Mouse (Mus musculus): ENCODE results near the gene Gm20388. TPM values are rescaled to one million over a fixed set of nuclear protein-coding genes. Genes with fewer than 3 reads are reported as not detected.

Gm20388 gene
- polyA plus RNA-seq, 1 experiment, result 0.36 TPM

DNA sequence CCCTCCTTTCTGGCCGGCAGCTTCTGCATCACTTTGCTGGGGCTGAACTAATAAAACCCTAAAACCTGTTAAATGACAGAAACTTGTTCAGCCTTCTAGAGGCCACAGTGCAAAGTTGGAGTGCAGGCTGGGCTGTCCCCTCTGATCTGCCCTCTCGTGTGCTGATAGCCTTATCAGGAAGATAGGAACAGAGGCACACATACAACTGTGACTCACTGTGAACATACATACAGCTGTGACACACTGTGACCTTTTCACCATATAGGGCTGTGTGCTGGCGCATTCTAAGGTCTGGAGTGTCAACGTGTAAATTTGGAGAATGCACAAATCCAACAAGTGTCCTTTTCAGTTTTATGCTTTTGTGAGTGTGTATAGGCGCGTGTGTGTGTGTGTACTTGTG is 543.8 kb downstream of the Gm20388 start:
- H3K4me1 ChIP-seq (ENCODE audit: control insufficient read depth), result peaks cover 83% of the 10 kb centered on the region

DNA sequence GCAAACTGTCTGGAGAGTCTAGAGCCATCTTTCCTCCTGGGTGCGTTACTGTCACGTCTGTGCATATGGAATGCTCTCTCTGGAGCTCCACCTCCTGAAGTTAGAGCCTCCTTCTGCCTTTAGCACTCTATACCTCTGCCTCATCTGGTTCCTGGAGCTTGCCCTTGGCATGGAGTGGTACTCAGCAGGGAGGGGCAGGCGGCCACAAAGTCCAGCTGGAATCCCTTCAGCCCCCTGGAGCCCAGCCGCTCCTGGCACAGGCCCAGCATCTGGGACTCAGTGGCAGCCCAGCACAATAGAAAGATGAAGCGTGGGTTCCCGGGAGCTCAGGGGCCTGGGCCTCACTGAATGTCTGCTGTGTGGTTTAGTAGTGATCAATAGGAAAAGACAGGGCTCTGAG is 549.7 kb downstream of the Gm20388 start:
- Histone ChIP-seq H3K9me3 (ENCODE audit: control insufficient read depth, low read length) (peaks cover 6% of the 10 kb centered on the region; the same call in 1 of the 2 replicates), H3K36me3 (ENCODE audit: control insufficient read depth) (no peaks in the 10 kb centered on the region; the same call in 1 of the 2 replicates), H3K4me1 (ENCODE audit: control insufficient read depth) (peaks cover 73% of the 10 kb centered on the region), H3K27me3 (ENCODE audit: control insufficient read depth) (peaks cover 63% of the 10 kb centered on the region), H3K4me3 (replicated peaks) (no peak overlapping the region)
- TF ChIP-seq TAL1 (IDR thresholded peaks at IDR 0.05; ENCODE audit: low read length) (no peak), GATA1 (IDR thresholded peaks at IDR 0.05; ENCODE audit: low read length) (no peak)

More for the DNA sequence above, 543.8 kb downstream of the Gm20388 start:
- Histone ChIP-seq H3K9me3 (ENCODE audit: control insufficient read depth, low read length) (peaks cover 5% of the 10 kb centered on the region), H3K4me3 (replicated peaks) (no peak overlapping the region), H3K27me3 (ENCODE audit: control insufficient read depth) (peaks cover 22% of the 10 kb centered on the region), H3K36me3 (ENCODE audit: control insufficient read depth) (peaks cover 3% of the 10 kb centered on the region)
- TF ChIP-seq GATA1 (IDR thresholded peaks at IDR 0.05; ENCODE audit: low read length) (no peak), TAL1 (IDR thresholded peaks at IDR 0.05; ENCODE audit: low read length) (no peak)

DNA sequence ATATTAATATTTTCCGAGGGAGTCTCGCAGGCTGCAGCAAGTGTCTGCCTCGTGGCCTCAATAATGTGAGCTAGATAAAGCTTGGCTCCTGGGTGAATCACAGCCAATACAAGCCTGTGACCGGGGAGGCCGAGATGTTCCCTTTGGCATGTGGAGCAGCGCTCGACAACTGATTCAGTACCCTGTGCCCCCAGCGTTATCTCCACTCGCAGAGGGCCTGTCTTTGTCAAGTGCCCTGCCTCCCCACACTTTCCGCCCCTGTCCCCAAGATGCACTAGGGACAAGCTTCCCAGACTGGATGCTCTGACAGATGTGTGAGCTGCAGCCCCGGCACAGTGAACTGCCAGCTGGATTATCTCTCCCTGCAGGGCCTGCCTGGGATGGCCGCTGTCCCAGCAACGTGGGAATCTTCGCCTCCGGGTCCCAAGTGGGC is 551.5 kb downstream of the Gm20388 start:
- Histone ChIP-seq H3K4me3 (replicated peaks) (no peak overlapping the region), H3K27me3 (ENCODE audit: control insufficient read depth) (peaks cover 79% of the 10 kb centered on the region), H3K36me3 (ENCODE audit: control insufficient read depth) (no peaks in the 10 kb centered on the region), H3K9me3 (ENCODE audit: control insufficient read depth, low read length) (peaks cover 6% of the 10 kb centered on the region; the same call in 1 of the 2 replicates), H3K4me1 (ENCODE audit: control insufficient read depth) (peaks cover 64% of the 10 kb centered on the region)
- no peak for TF ChIP-seq GATA1 (IDR thresholded peaks at IDR 0.05; ENCODE audit: low read length)
- no peak for TF ChIP-seq TAL1 (IDR thresholded peaks at IDR 0.05; ENCODE audit: low read length)

DNA sequence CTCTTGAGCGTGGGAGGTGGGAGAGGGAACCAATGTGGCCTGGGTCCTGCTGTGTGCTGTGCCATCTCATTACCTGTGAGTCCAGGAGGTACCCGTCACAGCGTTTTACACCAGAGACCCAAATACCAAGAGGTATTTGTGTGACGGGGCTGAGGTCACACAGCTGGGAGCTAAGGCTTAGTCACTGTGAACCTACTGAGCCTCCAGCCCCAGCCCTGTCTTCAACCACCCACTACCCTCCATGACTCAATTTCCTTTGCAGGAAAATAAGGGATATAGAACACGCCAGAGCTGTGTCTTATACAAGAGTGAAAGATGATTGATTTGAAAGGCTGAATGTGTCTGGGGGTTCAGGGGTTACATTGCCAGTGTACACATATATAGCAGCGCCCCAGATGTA is 552.0 kb downstream of the Gm20388 start:
- Histone ChIP-seq H3K9me3 (ENCODE audit: control insufficient read depth, low read length) (peaks cover 6% of the 10 kb centered on the region; the same call in 1 of the 2 replicates), H3K4me1 (ENCODE audit: control insufficient read depth) (peaks cover 61% of the 10 kb centered on the region), H3K4me3 (replicated peaks) (no peak overlapping the region), H3K36me3 (ENCODE audit: control insufficient read depth) (no peaks in the 10 kb centered on the region), H3K27me3 (ENCODE audit: control insufficient read depth) (peaks cover 84% of the 10 kb centered on the region)
- TF ChIP-seq TAL1 (IDR thresholded peaks at IDR 0.05; ENCODE audit: low read length) (no peak), GATA1 (IDR thresholded peaks at IDR 0.05; ENCODE audit: low read length) (no peak)

DNA sequence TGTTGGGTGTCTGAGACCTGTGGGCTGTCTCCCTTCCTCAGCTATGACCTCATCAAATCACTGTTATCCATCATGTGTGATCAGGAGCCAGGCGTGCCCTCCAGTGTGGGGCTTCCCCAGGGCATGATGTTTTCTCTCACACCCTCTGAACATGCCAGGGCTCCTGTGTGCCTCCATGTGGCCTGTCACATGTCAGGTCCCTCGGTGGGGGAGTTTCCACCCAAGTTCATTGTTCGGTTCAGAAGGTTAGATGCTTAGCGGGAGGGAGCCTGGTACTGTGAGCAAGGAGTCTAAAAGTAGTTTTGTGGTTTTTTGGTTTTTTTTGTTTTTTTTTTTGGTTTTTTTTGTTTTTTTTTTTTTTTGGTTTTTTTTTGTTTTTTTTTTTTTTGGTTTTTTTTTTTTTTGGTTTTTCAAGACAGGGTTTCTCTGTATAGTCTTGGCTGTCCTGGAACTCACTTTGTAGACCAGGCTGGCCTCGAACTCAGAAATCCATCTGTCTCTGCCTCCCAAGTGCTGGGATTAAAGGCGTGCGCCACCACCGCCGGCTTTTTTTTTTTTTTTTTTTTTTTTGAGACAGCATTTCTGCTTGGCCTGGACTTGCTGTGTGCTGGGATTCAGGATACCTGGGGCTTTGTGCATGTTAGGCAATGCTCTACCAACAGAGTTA is 553.4 kb downstream of the Gm20388 start:
- TF ChIP-seq GATA1 (IDR thresholded peaks at IDR 0.05; ENCODE audit: low read length) (no peak), TAL1 (IDR thresholded peaks at IDR 0.05; ENCODE audit: low read length) (no peak)
- H3K27me3 ChIP-seq (ENCODE audit: control insufficient read depth), result peaks cover 88% of the 10 kb centered on the region
- H3K9me3 ChIP-seq (ENCODE audit: control insufficient read depth, low read length), result peaks cover 6% of the 10 kb centered on the region; the same call in 1 of the 2 replicates
- no peaks in the 10 kb centered on the region for H3K36me3 ChIP-seq (ENCODE audit: control insufficient read depth)
- H3K4me3 ChIP-seq (replicated peaks), result no peak overlapping the region
- peaks cover 51% of the 10 kb centered on the region for H3K4me1 ChIP-seq (ENCODE audit: control insufficient read depth)

DNA sequence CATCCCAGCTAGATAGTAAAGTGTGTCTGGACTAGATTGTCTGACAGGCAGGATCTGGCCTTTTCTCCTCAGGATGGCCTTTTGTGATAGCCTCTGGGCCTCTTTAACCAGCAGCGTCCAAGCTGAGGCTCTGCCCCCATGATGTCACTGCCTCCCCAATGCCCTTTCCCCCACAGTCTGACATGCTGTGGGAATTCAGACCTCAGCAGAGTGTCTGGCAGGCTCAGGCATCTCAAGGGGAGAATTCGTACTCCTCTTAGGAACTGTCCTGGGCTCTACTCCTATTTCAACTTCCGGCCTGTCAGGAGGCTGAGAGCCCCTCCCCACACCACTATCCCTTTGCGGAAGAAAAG is 553.9 kb downstream of the Gm20388 start:
- H3K36me3 ChIP-seq (ENCODE audit: control insufficient read depth), result no peaks in the 10 kb centered on the region
- peaks cover 50% of the 10 kb centered on the region for H3K4me1 ChIP-seq (ENCODE audit: control insufficient read depth)
- TF ChIP-seq GATA1 (IDR thresholded peaks at IDR 0.05; ENCODE audit: low read length) (no peak), TAL1 (IDR thresholded peaks at IDR 0.05; ENCODE audit: low read length) (no peak)
- peaks cover 85% of the 10 kb centered on the region for H3K27me3 ChIP-seq (ENCODE audit: control insufficient read depth)
- H3K4me3 ChIP-seq (replicated peaks), result no peak overlapping the region
- peaks cover 6% of the 10 kb centered on the region; the same call in 1 of the 2 replicates for H3K9me3 ChIP-seq (ENCODE audit: control insufficient read depth, low read length)

DNA sequence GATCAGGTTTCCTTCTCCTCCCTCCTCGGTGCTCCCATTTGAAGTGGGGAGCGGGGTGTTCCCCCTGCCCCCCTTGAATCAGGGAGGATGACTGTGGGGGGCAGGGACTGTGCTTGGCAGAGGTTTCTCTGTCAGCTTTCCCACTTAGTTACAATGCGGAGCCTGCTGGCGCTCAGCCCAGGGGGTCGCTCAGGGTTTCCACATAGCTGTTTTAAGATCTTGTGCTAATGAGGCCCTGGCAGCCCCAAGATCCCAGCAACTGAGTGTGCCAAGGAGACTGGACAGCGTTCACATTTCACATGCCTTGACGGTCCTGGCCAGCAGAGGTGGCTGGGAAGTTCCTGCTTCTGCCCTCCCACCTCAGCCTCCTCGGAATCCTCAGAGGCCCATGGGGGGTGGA is 555.1 kb downstream of the Gm20388 start:
- H3K27me3 ChIP-seq (ENCODE audit: control insufficient read depth), result peaks cover 83% of the 10 kb centered on the region
- no peaks in the 10 kb centered on the region for H3K36me3 ChIP-seq (ENCODE audit: control insufficient read depth)
- H3K4me1 ChIP-seq (ENCODE audit: control insufficient read depth), result peaks cover 54% of the 10 kb centered on the region
- no peak overlapping the region for H3K4me3 ChIP-seq (replicated peaks)
- peaks cover 6% of the 10 kb centered on the region; the same call in 1 of the 2 replicates for H3K9me3 ChIP-seq (ENCODE audit: control insufficient read depth, low read length)
- TF ChIP-seq GATA1 (IDR thresholded peaks at IDR 0.05; ENCODE audit: low read length) (no peak), TAL1 (IDR thresholded peaks at IDR 0.05; ENCODE audit: low read length) (no peak)

DNA sequence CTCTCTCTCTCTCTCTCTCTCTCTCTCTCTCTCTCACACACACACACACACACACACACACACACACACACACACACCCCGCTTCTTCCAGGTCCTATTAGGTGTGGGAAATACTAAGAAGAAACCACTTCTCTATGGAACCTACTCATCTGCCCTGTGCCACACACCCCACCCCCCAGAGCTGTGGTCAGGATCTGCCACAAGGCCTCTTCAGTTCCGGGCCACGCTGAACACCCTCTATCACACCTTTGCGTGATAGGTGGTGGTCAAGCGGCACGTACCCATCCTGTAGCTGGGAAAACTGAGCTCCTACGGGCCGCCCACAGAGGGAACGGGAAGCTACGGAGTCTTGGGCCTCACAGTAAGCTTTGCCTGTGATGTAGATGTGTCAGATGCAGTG is 555.6 kb downstream of the Gm20388 start:
- H3K27me3 ChIP-seq (ENCODE audit: control insufficient read depth), result peaks cover 78% of the 10 kb centered on the region
- TF ChIP-seq GATA1 (IDR thresholded peaks at IDR 0.05; ENCODE audit: low read length) (no peak), TAL1 (IDR thresholded peaks at IDR 0.05; ENCODE audit: low read length) (no peak)
- H3K9me3 ChIP-seq (ENCODE audit: control insufficient read depth, low read length), result peaks cover 6% of the 10 kb centered on the region; the same call in 1 of the 2 replicates
- no peak overlapping the region for H3K4me3 ChIP-seq (replicated peaks)
- no peaks in the 10 kb centered on the region for H3K36me3 ChIP-seq (ENCODE audit: control insufficient read depth)
- peaks cover 55% of the 10 kb centered on the region for H3K4me1 ChIP-seq (ENCODE audit: control insufficient read depth)

DNA sequence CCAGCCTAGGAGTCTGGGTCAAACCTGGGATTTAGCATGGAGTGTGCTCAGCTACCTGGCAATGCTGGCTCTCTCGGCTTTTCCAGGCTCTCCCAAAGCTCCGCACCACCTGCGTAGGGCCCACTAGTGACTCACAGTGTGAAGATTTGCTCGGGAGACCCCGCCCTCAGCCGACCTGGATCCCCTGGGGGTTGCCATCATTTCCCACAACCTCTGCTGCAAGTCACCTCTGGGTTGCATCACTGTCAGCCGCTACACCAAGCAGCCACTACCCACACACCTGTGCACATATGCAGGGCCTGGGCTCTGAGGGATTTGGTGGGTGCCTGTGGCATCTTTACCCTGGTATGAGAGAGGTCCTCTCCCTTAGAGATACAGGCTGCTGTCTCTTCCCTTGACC is 557.0 kb downstream of the Gm20388 start:
- Histone ChIP-seq H3K36me3 (ENCODE audit: control insufficient read depth) (no peaks in the 10 kb centered on the region), H3K27me3 (ENCODE audit: control insufficient read depth) (peaks cover 64% of the 10 kb centered on the region), H3K9me3 (ENCODE audit: control insufficient read depth, low read length) (peaks cover 6% of the 10 kb centered on the region; the same call in 1 of the 2 replicates), H3K4me3 (replicated peaks) (no peak overlapping the region), H3K4me1 (ENCODE audit: control insufficient read depth) (peaks cover 57% of the 10 kb centered on the region)
- TF ChIP-seq GATA1 (IDR thresholded peaks at IDR 0.05; ENCODE audit: low read length) (no peak), TAL1 (IDR thresholded peaks at IDR 0.05; ENCODE audit: low read length) (no peak)

Data from erythroblast, embryonic 14.5 days (primary cell).